Mouse (Mus musculus): Measurements from ENCODE around the gene 4930558K02Rik. TPM values are rescaled to one million over a fixed set of nuclear protein-coding genes. Genes with fewer than 3 reads are reported as not detected.
A peak's percentile ranks its signal among the peaks of the same experiment; 100 is the strongest.

4930558K02Rik gene
- polyA plus RNA-seq, 1 experiment: not detected

DNA sequence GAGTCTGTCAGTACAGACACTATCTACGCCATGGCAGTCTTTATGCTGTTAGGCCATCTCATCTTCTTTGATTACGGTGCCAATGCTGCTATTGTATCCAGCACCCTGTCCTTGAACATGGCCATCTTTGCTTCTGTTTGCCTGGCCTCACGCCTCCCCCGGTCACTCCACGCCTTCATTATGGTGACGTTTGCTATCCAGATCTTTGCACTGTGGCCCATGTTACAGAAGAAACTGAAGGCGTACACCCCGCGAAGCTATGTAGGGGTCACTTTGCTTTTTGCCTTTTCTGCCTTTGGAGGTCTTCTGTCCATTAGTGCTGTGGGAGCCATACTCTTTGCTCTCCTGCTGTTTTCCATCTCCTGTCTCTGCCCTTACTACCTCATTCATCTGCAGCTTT, 8.6 kb downstream of the 4930558K02Rik start:
- WGBS: 94% methylated on average over 9 of the region's 9 CpGs
- no peaks in the 10 kb centered on the region; the same call in 1 of the 2 replicates for H3K4me1 ChIP-seq (ENCODE audit: control insufficient read depth, insufficient read depth, low read length)
- H3K4me3 ChIP-seq (replicated peaks; ENCODE audit: control insufficient read depth, low read depth, low read length): no peak overlapping the region
- H3K27ac ChIP-seq (ENCODE audit: control insufficient read depth, insufficient read depth, low read depth, low read length, poor library complexity): no peak overlapping the region
- no peak for TF ChIP-seq POLR2A (IDR thresholded peaks at IDR 0.05; ENCODE audit: borderline replicate concordance, control insufficient read depth, low read depth, low read length)
- no peak for TF ChIP-seq CTCF (IDR thresholded peaks at IDR 0.05; ENCODE audit: control insufficient read depth, insufficient read depth, low read length)

- TF ChIP-seq CTCF (IDR thresholded peaks at IDR 0.05; ENCODE audit: control insufficient read depth, insufficient read depth, low read length): peak; percentile 73
- peak; percentile 55; the same call in 1 of the 2 replicates for TF ChIP-seq POLR2A (IDR thresholded peaks at IDR 0.05; ENCODE audit: borderline replicate concordance, control insufficient read depth, low read depth, low read length)
- Histone ChIP-seq H3K27ac (ENCODE audit: control insufficient read depth, insufficient read depth, low read depth, low read length, poor library complexity) (peak within 1 kb of the TSS; percentile 25; the same call in 1 of the 2 replicates), H3K4me1 (ENCODE audit: control insufficient read depth, insufficient read depth, low read length) (no peaks in the 10 kb centered on the region; the same call in 1 of the 2 replicates), H3K4me3 (replicated peaks; ENCODE audit: control insufficient read depth, low read depth, low read length) (peak within 1 kb of the TSS; percentile 78)
- WGBS: 3% methylated on average over 38 of the region's 38 CpGs
Observed at GRCm38 (mm10) chr1:161968589-161969407, 10.6 kb downstream of the 4930558K02Rik start, which contains the start of gene Pigc. TSS of gene Pigc (plus strand) at chr1:161969186.

- WGBS: 10% methylated on average over 2 of the region's 2 CpGs
- no peak overlapping the region for H3K4me3 ChIP-seq (replicated peaks; ENCODE audit: control insufficient read depth, low read depth, low read length)
- no peaks in the 10 kb centered on the region; the same call in 1 of the 2 replicates for H3K4me1 ChIP-seq (ENCODE audit: control insufficient read depth, insufficient read depth, low read length)
- H3K27ac ChIP-seq (ENCODE audit: control insufficient read depth, insufficient read depth, low read depth, low read length, poor library complexity): no peak overlapping the region
- no peak for TF ChIP-seq POLR2A (IDR thresholded peaks at IDR 0.05; ENCODE audit: borderline replicate concordance, control insufficient read depth, low read depth, low read length)
- no peak for TF ChIP-seq CTCF (IDR thresholded peaks at IDR 0.05; ENCODE audit: control insufficient read depth, insufficient read depth, low read length)
Observed at GRCm38 (mm10) chr1:161967936-161968335, 11.5 kb downstream of the 4930558K02Rik start.

GRCm38 (mm10) chr1:161962465-161963377, 16.7 kb downstream of the 4930558K02Rik start:
- H3K27ac ChIP-seq (ENCODE audit: control insufficient read depth, insufficient read depth, low read depth, low read length, poor library complexity): no peak overlapping the region
- no peak overlapping the region for H3K4me3 ChIP-seq (replicated peaks; ENCODE audit: control insufficient read depth, low read depth, low read length)
- H3K4me1 ChIP-seq (ENCODE audit: control insufficient read depth, insufficient read depth, low read length): no peaks in the 10 kb centered on the region; the same call in 1 of the 2 replicates
- 46% methylated on average over 3 of the region's 3 CpGs for WGBS
- TF ChIP-seq CTCF (IDR thresholded peaks at IDR 0.05; ENCODE audit: control insufficient read depth, insufficient read depth, low read length) (peak; percentile 50), POLR2A (IDR thresholded peaks at IDR 0.05; ENCODE audit: borderline replicate concordance, control insufficient read depth, low read depth, low read length) (no peak)

GRCm38 (mm10) chr1:161957964-161958950, 21.2 kb downstream of the 4930558K02Rik start:
- Histone ChIP-seq H3K4me1 (ENCODE audit: control insufficient read depth, insufficient read depth, low read length) (no peaks in the 10 kb centered on the region; the same call in 1 of the 2 replicates), H3K4me3 (replicated peaks; ENCODE audit: control insufficient read depth, low read depth, low read length) (no peak overlapping the region), H3K27ac (ENCODE audit: control insufficient read depth, insufficient read depth, low read depth, low read length, poor library complexity) (no peak overlapping the region)
- whole genome bisulfite sequencing: 86% methylated on average over 19 of the region's 19 CpGs
- TF ChIP-seq POLR2A (IDR thresholded peaks at IDR 0.05; ENCODE audit: borderline replicate concordance, control insufficient read depth, low read depth, low read length) (no peak), CTCF (IDR thresholded peaks at IDR 0.05; ENCODE audit: control insufficient read depth, insufficient read depth, low read length) (no peak)

GRCm38 (mm10) chr1:161955846-161956245, 23.6 kb downstream of the 4930558K02Rik start:
- H3K4me1 ChIP-seq (ENCODE audit: control insufficient read depth, insufficient read depth, low read length): no peaks in the 10 kb centered on the region
- TF ChIP-seq CTCF (IDR thresholded peaks at IDR 0.05; ENCODE audit: control insufficient read depth, insufficient read depth, low read length): no peak
- no peak for TF ChIP-seq POLR2A (IDR thresholded peaks at IDR 0.05; ENCODE audit: borderline replicate concordance, control insufficient read depth, low read depth, low read length)
- no peak overlapping the region for H3K27ac ChIP-seq (ENCODE audit: control insufficient read depth, insufficient read depth, low read depth, low read length, poor library complexity)
- no peak overlapping the region for H3K4me3 ChIP-seq (replicated peaks; ENCODE audit: control insufficient read depth, low read depth, low read length)
- WGBS: 71% methylated on average over 5 of the region's 5 CpGs

DNA sequence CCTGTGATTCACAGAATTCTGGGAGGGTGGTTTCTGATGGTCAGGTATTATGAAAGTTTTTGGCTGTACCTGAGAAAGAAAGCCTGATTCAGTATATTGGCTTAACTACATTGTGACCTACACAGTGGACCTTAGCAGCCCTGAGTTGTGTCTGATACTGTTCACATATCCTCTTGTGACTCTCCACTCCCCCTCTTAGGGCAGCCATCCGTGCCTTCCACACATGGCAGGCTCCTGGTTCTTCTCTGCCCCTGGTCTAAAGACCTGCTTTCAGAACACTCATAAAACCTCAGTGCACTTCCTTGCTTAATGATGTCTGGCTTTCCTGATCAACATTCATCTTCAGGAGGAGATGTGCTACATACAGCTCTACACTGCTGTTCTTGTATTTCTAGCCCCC, 26.8 kb downstream of the 4930558K02Rik start:
- WGBS: 74% methylated on average over 1 of the region's 1 CpGs
- Histone ChIP-seq H3K4me1 (ENCODE audit: control insufficient read depth, insufficient read depth, low read length) (no peaks in the 10 kb centered on the region), H3K4me3 (replicated peaks; ENCODE audit: control insufficient read depth, low read depth, low read length) (no peak overlapping the region), H3K27ac (ENCODE audit: control insufficient read depth, insufficient read depth, low read depth, low read length, poor library complexity) (no peak overlapping the region)
- no peak for TF ChIP-seq CTCF (IDR thresholded peaks at IDR 0.05; ENCODE audit: control insufficient read depth, insufficient read depth, low read length)
- no peak for TF ChIP-seq POLR2A (IDR thresholded peaks at IDR 0.05; ENCODE audit: borderline replicate concordance, control insufficient read depth, low read depth, low read length)
